ENCODE assay signal across 10 mouse cellular contexts in genomic region chr6:108444435-108444834, GRCm38 (mm10).
A peak's percentile ranks its signal among the peaks of the same experiment; 100 is the strongest.
DNase-seq lines count a peak whose midpoint lies in the region; ATAC-seq lines count a peak whose summit lies in the region.
"Had no signal": no experiment of that assay in that cellular context is flagged by ENCODE, and none has a peak within 500 bp of the region (broad histone marks: within the 10 kb centered on the region; RNA-seq: fewer than 3 reads in every experiment).

No protein-coding gene starts in this region.

- peaks cover 28% of the 10 kb centered on the region for H3K36me3 ChIP-seq in kidney, embryonic 15.5 days

- DNase-seq in kidney, adult 18-20 months = no peak
- DNase-seq in adrenal gland, postnatal 25 days = peak; percentile 28
- peak; percentile 51 to 67 for DNase-seq in cerebellum, postnatal 25 days
- peak; percentile 87 for DNase-seq in right cerebral cortex, adult 18-20 months
- no peak for DNase-seq in spleen, adult 12 weeks (ENCODE audit: low spot score)
- no peak for DNase-seq in thymus, postnatal 4 days
- DNase-seq: heart, postnatal 4 days had no signal

- H3K4me1 ChIP-seq in kidney, embryonic 15.5 days = peaks cover 47% of the 10 kb centered on the region

- no peak overlapping the region for H3K4me2 ChIP-seq in kidney, embryonic 15.5 days
- H3K4me2 ChIP-seq: embryonic facial prominence, embryonic 15.5 days; limb, embryonic 13.5 days had no signal

- 79% methylated on average over 7 of the region's 7 CpGs for WGBS in kidney, embryonic 15.5 days

- no peak overlapping the region for H3K9ac ChIP-seq in kidney, embryonic 15.5 days
- H3K9ac ChIP-seq: embryonic facial prominence, embryonic 15.5 days; limb, embryonic 13.5 days had no signal

- H3K27me3 ChIP-seq in kidney, embryonic 15.5 days = no peaks in the 10 kb centered on the region
- H3K27me3 ChIP-seq: embryonic facial prominence, embryonic 15.5 days; limb, embryonic 13.5 days had no signal

- H3K4me3 ChIP-seq in kidney, embryonic 15.5 days (replicated peaks) = no peak overlapping the region
- H3K4me3 ChIP-seq: embryonic facial prominence, embryonic 15.5 days; limb, embryonic 13.5 days had no signal

- H3K27ac ChIP-seq in kidney, embryonic 15.5 days = peak overlapping the region; percentile 66
- H3K27ac ChIP-seq: embryonic facial prominence, embryonic 15.5 days; limb, embryonic 13.5 days had no signal

- peaks cover 6% of the 10 kb centered on the region for H3K9me3 ChIP-seq in kidney, embryonic 15.5 days (replicated peaks)
- H3K9me3 ChIP-seq: embryonic facial prominence, embryonic 15.5 days; limb, embryonic 13.5 days had no signal

- ATAC-seq in kidney, embryonic 15.5 days (replicated peaks; ENCODE audit: low FRiP score) = no peak

Comparison
In these comparisons a context has a peak if more than half of its experiments do, and no peak if none do; other contexts are left out.
1. DNase-seq: peak in adrenal gland, postnatal 25 days (single experiment), cerebellum, postnatal 25 days (2 of 2) and right cerebral cortex, adult 18-20 months (single experiment); none in kidney, adult 18-20 months (single experiment), spleen, adult 12 weeks (single experiment) and thymus, postnatal 4 days (single experiment).